Mouse (Mus musculus) left cerebral cortex, postnatal 14 days (tissue): ENCODE data around the gene Ldha. TPM values are rescaled to one million over a fixed set of nuclear protein-coding genes. Genes with fewer than 3 reads are reported as not detected.
A peak's percentile ranks its signal among the peaks of the same experiment; 100 is the strongest.
"Not testable (repeated sequence)": the region's sequence is repeated elsewhere in the genome, so short reads cannot be mapped to it uniquely, and the experiment has no call there.

Experiments
- DNase-seq, 2 experiments: peaks; one replicate each; pipeline ENCODE4 v3.0.0; 2021 to 2022; ENCODE audit warnings: low spot score in 2 of 2, mixed read lengths in 1 of 2
- intact Hi-C: fragments of 180-260 bp; cut with DNase I; formaldehyde crosslinking; loops from one replicate; pipeline ENCODE4 v1.15.1; 2025
- long read RNA-seq, 2 experiments: library from polyadenylated mRNA; stranded (forward); transcript quantifications; one replicate each; pipeline ENCODE4 v2.0.0; 2021
- total RNA-seq, 2 experiments: library from RNA; stranded (reverse); gene quantifications; 2 replicates each; pipeline ENCODE4 v1.2.3; 2021

Gene Ldha
- 100 to 1,000 TPM; 497 to 507 TPM for total RNA-seq
- long read RNA-seq, experiment 1, transcript Ldha-202 (8 exons, 1,588 nt): major isoform, 1,286 of 1,349 reads
- long read RNA-seq, experiment 1, partial matches to known transcripts: 45 of 1,349 reads
- long read RNA-seq, experiment 1, other reads (novel, unspliced or antisense): 16 of 1,349 reads
- long read RNA-seq, experiment 2, transcript Ldha-202 (8 exons, 1,588 nt): major isoform, 1,043 of 1,104 reads
- long read RNA-seq, experiment 2, partial matches to known transcripts: 47 of 1,104 reads
- long read RNA-seq, experiment 2, other reads (novel, unspliced or antisense): 14 of 1,104 reads

DNA sequence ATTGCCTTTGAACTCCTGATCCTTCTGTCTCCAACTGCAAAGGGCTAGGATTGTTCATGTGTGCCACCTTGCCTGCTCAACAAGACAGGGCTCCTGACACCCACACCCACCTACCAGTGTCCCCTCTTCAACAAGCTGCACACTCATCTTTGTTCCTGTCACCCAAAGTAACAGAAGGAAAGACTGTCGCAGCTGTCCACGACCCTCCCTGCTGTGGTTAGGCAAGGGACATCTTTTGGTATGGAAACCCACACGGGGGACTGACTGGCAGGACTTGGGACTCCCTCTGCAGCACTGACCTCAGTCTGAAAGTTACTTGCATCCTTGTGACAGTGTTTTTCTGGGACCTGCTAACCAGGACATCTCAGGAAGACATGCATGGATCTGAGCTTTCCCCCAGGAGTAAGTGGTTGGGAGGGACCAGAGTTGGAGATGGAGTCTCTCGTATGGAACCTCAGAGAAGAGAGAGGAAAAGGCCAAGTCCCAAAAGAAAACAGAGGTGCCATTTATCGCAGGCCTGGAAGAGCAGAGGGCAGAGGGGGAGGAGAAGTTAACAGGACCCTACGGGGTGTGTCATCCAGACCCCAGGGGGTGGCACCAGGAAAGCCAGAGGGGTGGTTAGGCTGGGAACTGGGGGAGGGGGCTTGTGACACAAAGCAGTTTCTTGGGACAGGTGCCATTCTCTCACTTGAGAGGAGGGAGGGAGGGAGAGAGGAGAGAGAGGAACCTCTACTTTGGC lies at the start of gene Ldha:
TSS of gene Ldha (plus strand) at position 689 of the 739 bp plus-strand sequence.
- DNase-seq: no peak
- intact Hi-C loops: no loop called here

GRCm38 (mm10) chr7:46793871-46794270 lies 47.4 kb upstream of the Ldha start:
- intact Hi-C loops: no loop called here
- no peak for DNase-seq

- intact Hi-C loops: no loop called here
- peak; percentile 95 to 97 for DNase-seq
These were observed 45.7 kb upstream of the Ldha start, which contains the start of the genes Hps5 and Gtf2h1 for GRCm38 (mm10) chr7:46795287-46796205. TSS of gene Hps5 (minus strand) at chr7:46796064. TSS of gene Gtf2h1 (plus strand) at chr7:46796103.

DNA sequence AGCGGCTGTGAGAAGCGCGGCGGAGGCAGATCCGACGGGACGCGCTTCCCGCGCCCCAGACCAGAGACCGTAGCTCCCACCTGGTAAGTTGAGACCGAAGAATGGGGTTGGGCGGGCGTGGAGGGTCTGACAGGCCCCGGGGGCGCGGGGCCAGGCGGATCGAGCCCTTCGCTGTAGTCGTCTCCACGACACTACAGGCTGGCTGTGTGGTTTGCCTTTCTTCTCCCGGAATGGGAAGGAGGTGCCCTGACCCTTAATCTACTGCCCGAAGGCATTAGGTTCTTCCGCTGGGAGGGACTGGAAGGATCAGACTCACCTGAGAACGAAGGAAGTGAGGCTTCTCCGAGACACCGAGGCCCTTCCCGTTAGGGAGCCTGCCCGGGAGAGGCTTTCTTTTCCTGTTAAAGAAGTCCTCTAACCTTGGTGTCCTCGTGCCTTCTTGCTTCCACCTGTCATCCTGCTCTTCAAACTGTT lies 45.0 kb upstream of the Ldha start:
- intact Hi-C loops: no loop called here
- no peak for DNase-seq

GRCm38 (mm10) chr7:46796779-46797178 lies 44.5 kb upstream of the Ldha start:
- intact Hi-C loops: no loop called here
- no peak for DNase-seq

GRCm38 (mm10) chr7:46810325-46810724 lies 30.9 kb upstream of the Ldha start:
- DNase-seq: no peak
- intact Hi-C loops: no loop called here

- intact Hi-C loops: no loop called here
- no peak for DNase-seq
These were observed 27.3 kb upstream of the Ldha start for GRCm38 (mm10) chr7:46814012-46814411.

- DNase-seq, intact Hi-C loops: not testable (repeated sequence)
These were observed 20.2 kb upstream of the Ldha start for GRCm38 (mm10) chr7:46820876-46821632.

DNA sequence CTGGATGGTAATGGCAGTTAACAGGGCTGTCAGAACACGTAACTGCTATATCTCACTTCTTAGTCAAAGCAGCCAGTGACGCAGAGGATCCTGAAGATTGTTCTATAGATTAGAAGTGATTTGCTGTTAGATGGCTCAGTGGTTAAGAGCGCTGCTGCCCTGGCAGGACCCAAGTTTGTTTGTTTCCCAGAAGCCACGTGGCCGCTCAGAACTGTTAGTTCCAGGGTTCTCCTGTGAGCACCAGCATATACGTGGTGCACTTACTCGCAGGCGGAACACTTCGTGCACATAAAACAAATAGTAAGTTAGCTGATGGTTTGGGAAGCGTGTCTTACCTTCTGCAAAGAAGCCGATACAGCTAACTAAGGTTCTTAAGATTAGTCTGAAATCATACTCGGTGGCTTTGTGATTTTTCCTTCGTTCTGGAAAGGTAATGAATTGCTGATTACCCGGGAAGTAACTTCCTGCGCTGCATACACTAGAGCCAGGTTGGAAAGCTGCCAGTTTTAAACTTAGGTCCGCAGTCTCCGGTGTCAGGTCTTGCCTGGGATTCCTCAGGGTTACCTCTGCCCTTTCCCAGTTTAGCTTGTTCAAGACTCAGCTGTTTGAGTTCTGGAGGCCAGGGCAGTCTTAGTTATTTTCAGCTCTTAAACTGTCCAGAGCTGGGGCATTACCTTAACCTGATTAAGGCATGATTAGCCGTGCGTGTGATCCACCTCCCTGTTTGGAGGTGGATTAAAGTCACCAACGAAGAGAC lies 14.1 kb upstream of the Ldha start:
- intact Hi-C loops: no loop called here
- DNase-seq: no peak

GRCm38 (mm10) chr7:46827803-46828184 lies 13.5 kb upstream of the Ldha start:
- DNase-seq: no peak
- intact Hi-C loops: no loop called here

GRCm38 (mm10) chr7:46829911-46830310 lies 11.4 kb upstream of the Ldha start:
- DNase-seq: no peak
- intact Hi-C loops: no loop called here

GRCm38 (mm10) chr7:46830799-46831590 lies 10.3 kb upstream of the Ldha start:
- intact Hi-C loops: no loop called here
- no peak for DNase-seq

DNA sequence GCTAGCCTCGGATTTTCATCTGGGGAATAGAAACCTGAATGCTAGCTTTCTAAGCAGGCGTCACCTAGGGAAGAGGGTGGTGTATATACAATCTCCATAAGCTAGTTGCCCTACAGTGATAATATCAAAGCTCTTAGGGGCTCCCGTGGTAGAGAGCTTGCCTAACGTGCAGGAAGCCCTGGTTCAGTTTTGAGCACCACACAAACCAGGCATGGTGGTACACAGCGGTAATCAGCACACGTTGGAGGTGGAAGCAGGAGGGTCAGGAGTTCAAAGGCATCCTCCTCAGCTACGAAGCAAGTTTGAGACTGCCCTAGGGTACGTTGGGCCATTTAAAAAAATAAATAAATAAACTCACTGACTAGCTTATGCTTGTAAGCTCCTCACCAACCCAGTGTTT lies 9.6 kb upstream of the Ldha start:
- no peak for DNase-seq
- intact Hi-C loops: no loop called here

- intact Hi-C loops, DNase-seq: not testable (repeated sequence)
These were observed 9.0 kb upstream of the Ldha start for GRCm38 (mm10) chr7:46832112-46832810.

GRCm38 (mm10) chr7:46833266-46833665 lies 8.0 kb upstream of the Ldha start:
- DNase-seq: no peak
- intact Hi-C loops: no loop called here

DNA sequence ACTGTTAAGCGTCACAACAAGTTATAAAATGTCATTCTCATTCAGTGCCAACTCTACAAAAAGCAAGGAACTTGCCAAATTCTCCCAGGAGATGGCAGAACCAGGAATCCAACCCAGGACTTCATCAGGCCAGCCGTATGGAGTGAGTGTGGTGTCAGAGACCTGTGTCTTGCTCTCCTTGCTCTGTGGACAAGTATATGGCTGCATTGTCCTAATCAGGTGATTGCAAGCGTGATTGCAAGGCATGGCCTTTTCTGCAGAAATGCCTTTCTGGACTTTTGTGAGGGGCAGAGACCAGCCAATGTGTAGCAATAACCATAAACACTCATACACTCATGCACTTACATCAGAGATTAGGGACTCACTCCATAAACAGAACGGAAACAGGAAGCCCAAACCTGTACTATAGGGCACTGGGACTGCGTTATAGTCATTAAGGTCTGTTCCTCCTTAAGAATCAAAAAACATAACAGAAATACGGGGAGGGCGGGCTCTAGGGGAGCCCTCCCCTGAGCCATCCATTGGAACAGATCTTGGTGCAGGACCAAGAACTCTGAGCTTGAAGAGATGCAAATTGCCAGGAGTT lies 7.5 kb upstream of the Ldha start:
- intact Hi-C loops: no loop called here
- DNase-seq: no peak
